Mouse (Mus musculus) gonadal fat pad, adult 2 months (tissue): Measurements from ENCODE around the gene Dpyd. TPM values are rescaled to one million over a fixed set of nuclear protein-coding genes. Genes with fewer than 3 reads are reported as not detected.

ENCODE experiments used
- DNase-seq: peaks from one replicate; pipeline ENCODE4 v3.0.0-alpha.2; 2012; ENCODE audit warnings: low read depth
- polyA plus RNA-seq: library from polyadenylated mRNA; depleted of rRNA; stranded (reverse); fragments of >200 nt; gene quantifications from 2 replicates; pipeline ENCODE4 v1.2.3, GENCODE M21; 2012

Gene Dpyd
- polyA plus RNA-seq, 1 experiment, result 5.3 TPM

DNA sequence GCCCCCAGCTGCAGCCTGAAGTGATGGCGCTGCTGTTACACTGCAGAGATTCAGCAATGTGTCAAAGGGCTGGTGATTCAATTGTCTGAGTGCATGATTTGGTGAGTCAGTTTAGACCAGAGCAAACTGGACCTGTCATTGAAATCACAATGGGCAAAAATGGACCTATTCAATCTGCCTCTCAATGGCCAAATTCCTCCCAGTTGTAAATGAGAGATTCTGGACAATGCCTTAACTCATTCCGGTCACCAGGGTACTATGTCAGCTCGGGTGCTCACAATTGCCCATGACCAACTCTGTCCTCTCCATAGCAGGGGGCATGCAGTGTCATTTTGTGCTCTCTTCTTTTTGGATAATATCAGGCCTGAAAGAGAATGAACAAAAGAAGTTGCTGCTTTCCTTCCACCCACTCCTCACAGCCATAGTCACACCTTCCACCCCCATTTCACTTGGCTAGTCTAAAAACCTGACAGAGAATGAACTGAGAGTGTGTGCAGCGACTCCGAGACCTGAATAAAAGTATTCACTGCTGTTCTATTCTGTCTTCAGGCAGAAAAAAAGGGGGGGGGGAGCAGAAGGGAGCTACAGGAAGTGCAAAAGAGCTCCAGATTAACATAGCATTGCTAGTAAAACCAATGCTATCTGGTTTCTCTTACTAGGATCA, 533.4 kb downstream of the Dpyd start:
- no peak for DNase-seq

GRCm38 (mm10) chr3:119126003-119126402, 564.1 kb downstream of the Dpyd start:
- no peak for DNase-seq

DNA sequence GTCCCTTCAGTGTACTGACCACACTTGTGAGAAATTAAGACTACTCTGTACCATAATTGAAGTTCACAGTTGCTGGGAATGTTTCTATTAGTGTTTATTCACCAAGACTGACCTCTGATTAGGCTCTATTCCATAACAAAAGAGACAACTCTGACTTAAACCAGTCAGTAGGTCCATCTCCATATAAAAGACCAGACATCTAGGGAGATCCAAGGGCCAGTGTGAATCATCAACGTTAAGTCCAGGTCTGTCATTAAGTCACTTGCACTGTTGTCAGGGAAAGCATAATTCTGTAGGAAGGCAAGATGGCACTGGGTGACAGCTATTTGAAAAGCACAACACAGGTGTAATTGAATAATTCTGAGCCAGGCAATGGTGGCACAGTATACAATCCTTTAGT, 566.1 kb downstream of the Dpyd start:
- no peak for DNase-seq

DNA sequence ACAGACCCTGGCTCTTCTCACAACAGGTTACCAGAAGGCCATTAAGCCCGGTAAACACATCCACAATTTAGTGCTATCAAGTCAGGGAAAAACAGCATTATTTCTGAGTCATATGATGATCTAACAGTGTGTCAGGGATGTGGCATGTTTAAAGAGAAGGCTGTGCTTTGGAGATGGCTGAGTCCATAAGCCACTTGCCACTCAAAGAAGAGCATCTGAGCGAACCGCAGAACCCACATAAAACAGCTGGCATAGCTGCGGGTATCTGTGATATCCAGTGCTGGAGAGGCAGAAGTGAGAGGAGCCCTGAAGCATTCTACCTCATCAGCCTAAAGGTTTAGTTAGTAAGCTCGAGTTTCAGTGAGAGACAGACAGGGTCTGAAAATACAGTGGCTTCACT, 581.1 kb downstream of the Dpyd start:
- no peak for DNase-seq

- no peak for DNase-seq
Observed at GRCm38 (mm10) chr3:119144788-119145187, 582.9 kb downstream of the Dpyd start.

- DNase-seq, result no peak
Observed at GRCm38 (mm10) chr3:119154604-119155444, 592.9 kb downstream of the Dpyd start.

DNA sequence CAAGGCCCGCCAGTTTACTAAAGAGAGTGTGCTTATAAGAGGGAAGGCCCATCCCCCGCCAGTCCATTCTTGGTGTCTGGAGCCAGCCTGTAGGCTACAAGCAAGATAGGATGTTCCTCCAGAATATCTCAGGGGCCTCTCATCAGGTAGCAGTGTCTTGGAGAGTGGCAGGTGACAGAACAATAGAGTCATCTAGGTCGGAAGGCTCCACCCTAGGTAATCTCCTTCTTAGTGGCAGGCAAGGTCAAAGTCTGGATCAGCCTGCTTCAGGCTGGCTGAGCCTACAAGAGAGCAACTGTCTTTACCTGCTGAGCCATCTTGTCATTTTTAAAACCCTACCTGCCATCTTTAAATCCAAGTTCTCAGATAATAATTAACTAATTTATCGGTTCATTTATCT, 596.7 kb downstream of the Dpyd start:
- DNase-seq, result no peak

GRCm38 (mm10) chr3:119165691-119166090, 603.8 kb downstream of the Dpyd start:
- no peak for DNase-seq

DNA sequence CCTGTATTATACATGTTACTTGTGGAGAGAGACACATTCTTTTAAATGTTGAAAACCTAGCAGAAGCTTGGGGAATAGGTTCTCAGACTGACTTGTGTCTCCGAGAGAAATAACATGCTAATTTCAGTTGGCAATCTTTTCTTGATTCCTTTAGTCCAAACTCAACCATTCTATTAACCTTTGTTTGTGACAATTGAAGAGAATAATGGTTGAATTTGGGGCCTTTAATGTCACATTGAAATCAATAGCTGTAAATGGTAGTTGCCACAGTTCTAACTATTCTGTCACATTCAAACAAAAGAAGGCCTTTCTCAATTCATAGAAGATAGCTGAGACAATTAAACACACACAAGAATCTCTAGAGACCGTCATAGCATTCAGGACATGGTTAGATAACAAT, 606.2 kb downstream of the Dpyd start:
- DNase-seq, result no peak

GRCm38 (mm10) chr3:119168661-119169060, 606.7 kb downstream of the Dpyd start:
- no peak for DNase-seq

GRCm38 (mm10) chr3:119183261-119183660, 621.3 kb downstream of the Dpyd start:
- DNase-seq, result no peak

DNA sequence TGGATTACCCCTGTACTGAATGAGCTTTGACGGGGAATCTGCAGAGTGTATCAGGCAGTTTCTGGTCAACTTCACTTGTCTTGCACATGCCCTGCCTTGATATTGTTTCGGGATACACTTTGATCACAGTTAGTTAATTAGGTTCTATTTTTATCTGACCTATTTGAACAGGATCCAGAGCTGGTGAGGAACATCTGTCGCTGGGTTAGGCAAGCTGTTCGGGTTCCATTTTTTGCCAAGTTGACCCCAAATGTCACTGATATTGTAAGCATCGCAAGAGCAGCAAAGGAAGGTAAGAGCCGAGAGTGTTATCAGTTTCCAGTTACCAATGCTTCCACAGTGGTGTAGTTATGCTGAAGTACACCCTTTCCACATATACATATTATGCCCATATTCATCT, 632.1 kb downstream of the Dpyd start:
- DNase-seq, result no peak

DNA sequence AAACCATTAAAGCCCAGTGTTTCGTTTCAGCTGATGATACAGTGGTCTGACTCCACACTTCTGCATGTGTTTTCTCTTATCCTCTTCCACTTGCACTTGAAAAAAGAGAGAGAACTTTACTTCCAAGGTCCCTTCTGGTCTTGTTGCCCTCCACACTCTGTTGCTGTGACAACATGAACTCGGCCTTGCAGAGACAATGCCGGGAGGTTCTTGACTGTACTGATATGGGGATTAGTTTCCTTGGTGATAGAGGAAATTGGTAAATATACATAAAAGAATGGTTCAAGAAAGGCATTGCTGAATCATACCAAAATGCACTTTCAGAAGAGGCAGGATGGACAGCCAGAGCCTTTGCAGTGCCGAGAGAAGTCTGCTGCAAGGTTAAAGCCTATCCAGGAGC, 633.7 kb downstream of the Dpyd start:
- DNase-seq, result no peak

GRCm38 (mm10) chr3:119220763-119221412, 659.0 kb downstream of the Dpyd start:
- no peak for DNase-seq

DNA sequence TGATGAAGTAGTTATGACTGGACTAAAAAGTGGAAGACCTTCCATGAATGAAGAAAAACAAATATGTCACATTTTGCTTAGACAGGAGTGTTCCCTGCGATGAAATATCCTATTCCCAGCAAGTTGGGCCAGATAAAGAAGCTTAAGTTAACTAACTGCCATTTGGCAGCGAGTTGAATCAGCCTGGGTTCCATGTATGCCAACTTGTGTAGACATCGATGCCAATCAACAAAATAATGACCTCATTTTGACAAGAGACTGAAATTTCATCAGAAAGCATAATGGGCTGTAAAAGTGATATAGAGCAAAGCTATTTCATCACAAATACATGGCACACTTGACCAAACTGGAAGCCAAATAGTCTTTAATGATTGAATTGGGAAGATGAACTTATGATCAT, 681.3 kb downstream of the Dpyd start:
- peak; percentile 5 for DNase-seq

DNA sequence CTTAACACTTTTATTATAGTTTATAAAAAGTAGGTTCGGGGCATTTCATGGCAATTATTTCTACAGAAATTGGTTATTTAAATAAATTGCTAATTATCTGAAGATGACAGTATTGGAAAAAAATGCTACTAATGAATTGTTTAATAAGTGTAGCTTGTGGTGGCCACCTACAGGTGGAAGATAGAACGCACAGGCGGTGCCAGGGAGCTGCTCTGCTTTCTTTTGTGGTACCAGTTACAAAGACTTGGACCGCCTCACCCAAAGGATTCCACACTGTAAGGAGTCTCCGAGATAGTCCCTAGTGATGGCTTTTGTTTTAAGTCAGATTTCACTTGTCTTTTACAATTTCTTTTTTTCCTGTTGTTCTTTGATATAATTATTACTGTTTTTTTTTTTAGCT, 694.6 kb downstream of the Dpyd start:
- DNase-seq, result no peak

DNA sequence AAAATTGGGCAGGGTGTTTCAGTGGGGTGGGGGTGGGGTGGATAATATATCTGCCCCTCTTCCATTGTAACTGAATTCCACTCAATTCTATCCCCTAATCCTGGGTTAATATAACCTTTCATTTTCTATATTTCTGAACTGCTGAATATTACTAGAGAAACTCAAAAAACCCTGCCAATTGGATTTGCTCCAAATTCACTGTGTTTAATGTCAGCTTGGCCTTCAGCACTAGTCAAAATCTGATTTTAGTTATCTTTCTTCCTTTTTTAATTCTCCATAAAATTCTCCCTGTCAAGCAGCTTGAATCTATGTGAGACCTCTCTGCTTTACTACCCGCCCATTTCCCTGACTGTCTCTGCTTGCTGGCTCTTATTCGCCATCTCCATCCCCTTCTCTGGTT, 713.3 kb downstream of the Dpyd start:
- no peak for DNase-seq

- no peak for DNase-seq
Observed at GRCm38 (mm10) chr3:119280671-119281070, 718.7 kb downstream of the Dpyd start.

DNA sequence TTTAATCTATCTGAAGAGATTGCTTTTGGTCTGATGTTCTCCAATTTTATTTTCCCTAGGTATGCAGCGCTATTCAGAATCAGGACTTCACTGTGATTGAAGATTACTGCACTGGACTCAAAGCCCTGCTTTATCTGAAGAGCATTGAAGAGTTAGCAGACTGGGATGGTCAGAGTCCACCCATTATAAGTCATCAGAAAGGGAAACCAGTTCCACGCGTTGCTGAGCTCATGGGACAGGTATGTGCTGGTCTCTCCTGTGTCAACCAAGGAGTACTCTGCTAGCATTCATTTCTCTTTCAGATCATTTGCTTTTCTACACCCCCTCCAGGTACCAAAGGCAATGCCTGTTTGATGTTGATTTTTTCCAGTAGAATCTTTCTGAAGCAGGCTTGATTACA, 752.8 kb downstream of the Dpyd start:
- DNase-seq, result no peak

DNA sequence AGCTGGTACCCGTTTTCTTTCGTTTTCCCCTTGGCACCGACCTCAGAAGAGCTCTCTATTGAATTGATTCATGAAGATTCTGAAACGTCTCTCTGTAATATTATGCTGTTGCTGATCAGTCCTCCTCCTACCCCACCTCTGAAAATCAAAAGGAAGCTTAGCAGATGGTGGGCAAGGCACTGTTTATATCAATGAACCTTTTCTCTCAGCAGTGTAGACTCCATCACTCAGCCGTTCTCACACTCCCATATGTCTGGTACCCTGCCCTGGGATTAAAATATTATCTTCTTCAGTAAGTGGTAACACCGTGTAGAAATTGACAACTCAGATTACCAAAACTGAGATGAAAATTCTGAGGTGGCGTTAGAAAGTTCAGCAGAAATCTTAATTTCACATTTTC, 767.1 kb downstream of the Dpyd start:
- DNase-seq, result no peak

DNA sequence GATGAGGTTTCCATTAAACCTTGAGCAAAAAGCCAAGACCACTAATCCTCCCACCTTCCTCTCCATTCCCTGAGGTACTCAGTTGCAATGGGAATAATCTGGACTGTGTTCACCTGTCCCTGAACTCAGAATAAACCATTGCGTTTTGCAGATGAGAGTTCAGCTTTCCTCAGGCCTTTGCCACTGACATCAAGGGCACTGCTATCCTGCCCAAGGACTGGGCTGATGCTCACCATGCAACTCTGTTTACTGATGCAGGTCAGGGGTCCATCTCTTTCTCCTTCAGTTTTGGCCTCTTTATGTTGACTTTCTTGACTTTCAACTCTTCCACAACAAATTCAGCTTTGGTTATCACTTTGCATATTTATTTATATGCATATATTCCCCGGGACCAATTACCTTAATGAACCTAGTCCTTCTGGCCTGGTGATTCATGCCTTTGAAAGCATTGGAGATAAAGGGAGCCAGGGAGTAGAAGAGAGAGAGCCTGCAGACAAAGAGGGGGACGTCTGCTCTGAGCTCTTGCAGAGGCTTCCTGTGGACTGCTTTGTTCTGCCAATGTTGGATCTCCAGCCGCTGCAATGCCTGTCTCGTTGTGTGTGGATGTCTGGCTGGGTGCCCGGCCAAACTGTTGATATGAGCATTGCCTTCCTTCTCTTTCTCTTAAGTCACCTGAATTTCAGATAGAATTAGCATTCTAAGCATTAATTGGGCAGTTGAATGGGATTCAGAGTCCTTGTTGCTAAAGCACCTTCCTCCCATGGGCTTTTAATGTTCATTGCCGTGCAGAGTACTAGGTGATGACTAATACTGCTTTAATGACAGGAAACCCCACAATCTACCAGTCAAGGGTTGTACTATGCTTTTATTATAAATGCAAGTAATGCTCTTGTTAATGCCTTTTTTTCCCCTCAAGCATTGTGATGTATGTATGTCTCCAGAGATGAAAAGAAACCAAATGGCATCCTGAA, 771.7 kb downstream of the Dpyd start:
- no peak for DNase-seq
